Mouse (Mus musculus) R1 (cell line): Measurements from ENCODE around the gene Gm21818.
"Not testable (repeated sequence)": the region's sequence is repeated elsewhere in the genome, so short reads cannot be mapped to it uniquely, and the experiment has no call there.

Experiments
- DNase-seq: peaks from one replicate; pipeline ENCODE4 v3.0.0-alpha.2; 2018; ENCODE audit warnings: low read depth, low spot score

Gene Gm21818

DNA sequence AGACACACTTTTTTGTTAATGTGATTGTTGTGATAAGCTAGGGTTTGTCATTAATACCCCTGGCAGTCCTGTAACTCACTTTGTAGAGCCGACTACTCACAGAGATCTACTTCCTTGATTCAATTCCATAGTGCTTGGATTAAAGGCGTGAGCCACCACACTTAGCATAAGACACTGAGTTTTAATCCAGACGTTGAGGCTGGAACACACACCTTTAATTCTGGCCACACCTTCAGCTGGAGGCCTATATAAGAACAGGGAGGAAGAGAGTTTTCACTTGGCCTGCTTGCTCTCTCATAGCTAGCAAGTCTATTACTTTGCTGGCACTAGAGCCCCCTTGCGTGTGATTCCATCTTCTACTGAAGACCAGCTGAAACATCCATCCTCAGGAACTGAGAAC is at the start of gene Gm21818:
Gene Gm21818, plus strand, starts transcription at position 301 of the 400 bp plus-strand sequence.
- DNase-seq, result not testable (repeated sequence)

DNA sequence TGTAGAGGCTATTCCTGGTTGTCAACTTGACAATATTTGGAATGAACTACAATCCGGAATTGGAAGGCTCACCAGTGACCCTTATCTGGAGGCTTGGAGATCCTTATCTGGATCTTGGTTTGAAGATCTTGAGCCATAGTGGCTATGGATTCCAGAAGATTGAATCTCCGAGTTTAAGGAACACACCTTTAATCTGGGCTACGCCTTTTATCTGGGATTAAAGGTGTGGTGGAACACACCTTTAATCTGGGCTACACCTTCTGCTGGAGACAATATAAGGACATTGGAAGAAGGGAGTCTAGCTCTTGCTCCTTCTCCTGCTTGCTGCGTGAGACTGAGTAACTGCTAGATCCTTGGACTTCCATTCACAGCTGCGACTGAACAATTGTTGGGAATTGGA is 32.3 kb upstream of the Gm21818 start, which contains the start of gene Gm20767:
Gene Gm20767, plus strand, starts transcription at position 301 of the 400 bp plus-strand sequence.
- not testable (repeated sequence) for DNase-seq

DNA sequence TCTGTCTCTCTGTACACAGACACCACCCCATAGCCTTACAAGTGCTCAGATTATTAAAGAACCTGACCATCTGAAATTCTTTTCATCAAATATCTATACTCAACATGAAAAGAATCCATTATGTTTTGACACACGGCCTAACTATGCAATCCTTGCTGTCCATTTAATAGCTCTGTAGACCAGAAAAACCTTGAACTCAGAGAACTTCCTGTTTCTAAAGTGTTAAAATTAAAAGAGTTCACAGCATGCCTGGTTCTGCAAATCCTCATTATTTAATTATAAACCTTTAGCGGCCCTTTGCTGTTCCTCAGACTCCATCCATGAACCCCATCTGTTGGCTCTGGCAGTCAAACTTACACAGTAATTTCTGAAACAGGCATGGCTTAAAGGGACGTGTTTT is 29.9 kb upstream of the Gm21818 start:
- DNase-seq, result not testable (repeated sequence)

DNA sequence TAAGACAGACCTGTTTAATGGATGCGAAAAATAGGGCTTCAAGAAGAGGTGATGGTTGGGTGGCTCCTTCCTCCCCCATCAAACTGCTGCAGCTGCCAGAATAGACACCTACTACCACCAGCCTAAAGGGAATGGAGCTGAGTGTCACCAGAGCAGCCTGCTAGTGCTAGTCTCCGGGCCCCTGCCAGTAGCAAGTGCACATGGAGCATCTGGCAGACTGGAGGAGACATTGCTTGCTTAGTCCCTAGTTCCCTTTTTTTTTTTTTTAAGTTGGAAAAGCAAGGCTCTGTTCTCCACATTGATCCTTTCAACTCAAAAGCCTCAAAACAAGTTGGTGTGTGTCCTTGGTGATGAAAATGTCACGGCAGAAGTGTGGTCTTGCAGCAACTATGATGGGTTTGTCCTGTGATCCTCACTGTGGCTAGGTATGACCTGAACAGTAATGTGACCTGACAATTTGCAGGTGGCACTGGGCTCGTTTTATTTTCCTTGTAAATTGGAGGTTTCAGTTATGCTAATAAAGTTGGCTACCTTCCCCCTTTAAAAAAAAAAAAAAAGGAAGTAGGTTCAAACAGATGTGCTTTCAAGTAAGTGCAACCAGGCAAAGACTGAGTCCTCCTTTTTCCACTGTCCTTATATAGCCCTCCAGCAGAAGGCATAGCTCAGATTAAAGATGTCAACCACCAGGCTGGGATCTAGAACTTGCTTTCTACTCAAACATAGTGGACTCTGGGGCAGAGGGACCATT is 22.4 kb upstream of the Gm21818 start:
- not testable (repeated sequence) for DNase-seq

DNA sequence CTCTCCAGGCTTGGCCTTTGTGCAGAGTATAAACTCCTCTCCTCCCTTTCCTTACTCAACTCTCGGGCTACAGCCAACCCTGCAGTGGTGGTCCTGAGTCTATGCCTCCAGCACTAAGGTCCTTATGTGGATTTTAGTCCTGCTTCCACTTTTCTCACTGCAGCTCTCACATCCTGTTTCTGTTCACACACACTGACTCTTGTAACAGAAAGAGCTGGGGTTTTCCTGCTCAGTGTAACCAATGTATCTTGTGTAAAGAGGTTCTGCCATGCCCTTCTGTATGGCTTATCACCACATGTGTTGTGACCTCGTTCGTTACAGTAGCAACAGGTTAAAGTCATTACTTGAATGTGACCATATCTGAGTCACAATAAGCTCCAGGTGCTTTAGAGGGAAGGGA is 21.6 kb upstream of the Gm21818 start:
- DNase-seq, result not testable (repeated sequence)

DNA sequence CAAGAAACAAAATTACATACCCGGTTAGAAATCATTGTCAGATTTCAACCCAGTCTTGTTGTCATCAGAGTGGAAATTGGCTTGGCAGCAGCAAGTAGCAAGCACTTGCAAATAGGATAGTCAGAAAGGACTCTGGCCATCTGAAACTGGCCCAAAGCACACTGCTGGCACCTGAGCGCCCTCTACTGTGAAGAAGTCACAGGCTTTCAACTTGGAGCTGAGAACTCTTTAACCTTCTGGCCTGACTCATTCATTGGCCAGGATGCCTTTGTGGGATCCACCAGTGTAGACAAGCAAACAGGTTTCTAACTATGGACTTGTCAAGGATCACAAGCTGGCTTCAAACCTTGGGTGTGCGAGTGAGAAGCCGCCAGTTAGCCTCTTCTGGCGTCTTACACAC is 3.9 kb upstream of the Gm21818 start:
- DNase-seq, result not testable (repeated sequence)

DNA sequence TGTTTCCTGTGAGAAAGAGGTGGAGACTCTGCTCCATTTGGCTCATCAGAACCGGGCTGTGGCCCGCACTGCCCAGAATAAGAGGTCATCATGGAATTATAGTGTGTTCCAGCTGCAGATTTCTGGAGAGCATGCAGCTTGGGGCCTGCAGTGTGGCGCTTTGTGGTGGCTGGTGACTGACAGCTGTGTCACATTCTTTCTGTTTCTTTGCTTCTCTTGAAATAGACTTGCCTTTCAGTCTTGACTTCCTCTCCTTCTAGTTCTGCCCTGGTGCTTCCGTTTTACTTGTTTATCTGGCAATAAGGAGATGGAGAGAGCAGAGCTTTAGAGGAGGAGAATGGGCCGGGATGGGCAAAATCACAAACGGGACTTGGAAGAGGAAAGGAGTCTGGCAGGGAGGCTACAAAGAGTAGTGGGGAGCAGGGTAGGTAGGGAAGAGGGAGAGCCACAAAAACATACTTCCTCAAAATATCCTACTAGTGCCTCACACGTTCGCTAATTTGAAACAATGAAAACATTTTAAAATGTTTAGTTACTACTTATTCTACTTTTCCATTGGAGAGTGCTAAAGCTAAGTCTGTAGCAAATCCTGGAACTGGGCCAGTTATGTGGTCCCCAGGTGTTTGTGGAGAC is 24.1 kb downstream of the Gm21818 start:
- DNase-seq, result not testable (repeated sequence)

DNA sequence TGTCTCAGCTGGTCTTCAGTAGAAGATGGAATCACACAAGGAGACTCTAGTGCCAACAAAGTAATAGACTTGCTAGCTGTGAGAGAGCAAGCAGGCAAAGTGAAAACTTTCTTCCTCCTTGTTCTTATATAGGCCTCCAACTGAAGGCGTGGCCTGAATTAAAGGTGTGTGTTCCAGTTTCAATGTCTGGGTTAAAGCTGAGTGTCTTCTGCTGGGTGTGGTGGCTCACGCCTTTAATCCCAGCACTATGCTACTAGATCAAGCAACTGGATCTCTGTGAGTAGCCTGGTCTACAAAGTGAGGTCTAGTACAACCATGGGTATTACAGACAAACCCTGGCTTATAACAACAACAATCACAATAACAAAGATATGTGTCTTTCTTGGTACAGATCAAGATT is 43.6 kb downstream of the Gm21818 start, which contains the start of gene Gm21762:
Gene Gm21762, minus strand, starts transcription at position 101 of the 400 bp plus-strand sequence.
- DNase-seq, result not testable (repeated sequence)

DNA sequence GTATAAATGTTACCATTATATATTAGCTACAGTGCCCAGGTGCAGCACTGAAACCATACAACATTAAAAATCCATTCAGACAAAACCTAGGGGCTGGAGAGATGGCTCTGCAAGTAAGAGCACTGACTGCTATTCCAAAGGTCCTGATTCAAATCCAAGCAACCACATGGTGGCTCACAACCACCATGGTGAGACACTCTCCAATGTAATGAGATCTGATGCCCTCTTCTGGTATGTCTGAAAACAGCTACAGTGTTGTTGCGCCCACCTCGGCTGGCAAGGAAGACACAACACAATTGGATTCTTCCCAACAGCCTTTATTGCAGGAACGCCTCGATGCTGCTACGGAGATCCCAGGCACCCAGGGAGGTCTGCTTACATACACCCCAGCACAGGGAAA is 48.7 kb downstream of the Gm21818 start:
- peak; percentile 39 for DNase-seq

DNA sequence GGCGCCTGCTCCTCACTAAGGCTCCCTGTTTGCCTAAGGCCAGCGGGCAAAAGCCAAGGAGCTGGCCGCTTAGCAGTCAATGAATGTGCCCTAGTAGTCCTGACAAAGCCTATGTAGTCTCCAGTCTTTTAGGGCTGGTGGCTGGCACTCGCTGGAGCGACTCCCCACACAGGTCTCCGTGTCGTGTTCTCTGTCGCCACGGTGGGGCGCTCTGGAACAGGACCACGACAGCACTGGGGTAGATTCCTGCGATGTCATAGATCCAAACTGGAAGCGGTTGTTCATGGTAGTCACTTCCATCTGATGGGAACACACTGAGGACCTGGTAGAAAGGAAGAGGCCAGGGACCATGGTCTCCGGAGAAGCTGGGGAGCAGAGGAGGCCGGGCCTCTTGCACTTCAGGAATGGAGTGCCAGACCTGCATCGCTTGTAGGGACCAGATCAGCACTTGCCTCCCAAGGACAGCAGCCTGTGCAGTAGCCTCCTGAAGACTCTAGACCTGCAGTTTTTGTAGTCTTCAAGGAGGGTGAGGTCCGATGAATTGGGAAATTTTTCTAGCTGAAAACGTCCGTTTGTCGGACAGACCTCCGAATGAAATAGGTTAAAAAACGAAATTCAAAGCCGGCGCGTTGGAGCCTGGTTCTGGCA is 50.9 kb downstream of the Gm21818 start:
- DNase-seq, result peak; percentile 33
